Mouse (Mus musculus) kidney, postnatal 0 days (tissue): ENCODE measurements around the gene Ssxb6. TPM values are rescaled to one million over a fixed set of nuclear protein-coding genes. Genes with fewer than 3 reads are reported as not detected.
"Not testable (repeated sequence)": the region's sequence is repeated elsewhere in the genome, so short reads cannot be mapped to it uniquely, and the experiment has no call there.

ENCODE experiments used
- ATAC-seq: fragments of 200-750 bp; cut with Nextera tagmentation; replicated peaks from 2 replicates; pipeline ENCODE4 v1.8.0; 2017; ENCODE audit warnings: low read depth, moderate number of reproducible peaks, moderate TSS enrichment, moderate library complexity; ENCODE audit not compliant: low FRiP score
- DNase-seq: peaks from one replicate; pipeline ENCODE4 v3.0.0-alpha.2; 2016; ENCODE audit warnings: low spot score
- H3K27ac ChIP-seq: fragments of 300-500 bp; sonication (generic); 2 replicates; pipeline ENCODE4 v1.5.1; 2014; ENCODE audit warnings: mild to moderate bottlenecking
- H3K27me3 ChIP-seq: fragments of 300-500 bp; sonication (generic); 2 replicates; pipeline ENCODE4 v1.6.1; 2014; ENCODE audit warnings: low read length, mixed read lengths; ENCODE audit not compliant: insufficient read depth
- H3K36me3 ChIP-seq: fragments of 300-500 bp; sonication (generic); 2 replicates; pipeline ENCODE4 v1.6.1; 2014; ENCODE audit warnings: low read length, mixed read lengths; ENCODE audit not compliant: insufficient read depth
- H3K4me1 ChIP-seq: fragments of 300-500 bp; sonication (generic); replicated peaks from 2 replicates; pipeline ENCODE4 v1.6.1; 2014; ENCODE audit warnings: antibody characterized with exemption, low read length, mixed read lengths; ENCODE audit not compliant: insufficient read depth
- H3K4me2 ChIP-seq: fragments of 300-500 bp; sonication (generic); 2 replicates; pipeline ENCODE4 v1.6.1; 2014; ENCODE audit warnings: mild to moderate bottlenecking, low read length, moderate library complexity, mixed read lengths
- H3K4me3 ChIP-seq: fragments of 300-500 bp; sonication (generic); replicated peaks from 2 replicates; pipeline ENCODE4 v1.5.1; 2014; ENCODE audit warnings: low read depth, low read length
- H3K9ac ChIP-seq: fragments of 300-500 bp; sonication (generic); 2 replicates; pipeline ENCODE4 v1.6.1; 2014; ENCODE audit warnings: low read depth, low read length
- H3K9me3 ChIP-seq: fragments of 300-500 bp; sonication (generic); replicated peaks from 2 replicates; pipeline ENCODE4 v1.6.1; 2016; ENCODE audit warnings: low read length, inconsistent platforms, mixed read lengths
- CTCF ChIP-seq: IDR thresholded peaks from 2 replicates; pipeline ENCODE4 v1.5.1; 2016; ENCODE audit warnings: antibody characterized with exemption, low read depth, mild to moderate bottlenecking, moderate library complexity
- WGBS: fragments of 180-500 bp; shearing (Covaris S2); extraction: QIAGEN DNeasy Blood & Tissue Kit; methylation state at CpG from one replicate; pipeline ENCODE4 v1.1.7; 2014; 5-methylcytosine and 5-hydroxymethylcytosine counted together
- polyA plus RNA-seq: library from polyadenylated mRNA; unstranded; fragments of >200 nt; fragmentation: Nextera tagmentation; extraction: Ambion mirVana; gene quantifications from 2 replicates; pipeline ENCODE4 v1.2.1, GENCODE M21; 2015

Ssxb6 gene
- polyA plus RNA-seq = not detected in 2 replicates

DNA sequence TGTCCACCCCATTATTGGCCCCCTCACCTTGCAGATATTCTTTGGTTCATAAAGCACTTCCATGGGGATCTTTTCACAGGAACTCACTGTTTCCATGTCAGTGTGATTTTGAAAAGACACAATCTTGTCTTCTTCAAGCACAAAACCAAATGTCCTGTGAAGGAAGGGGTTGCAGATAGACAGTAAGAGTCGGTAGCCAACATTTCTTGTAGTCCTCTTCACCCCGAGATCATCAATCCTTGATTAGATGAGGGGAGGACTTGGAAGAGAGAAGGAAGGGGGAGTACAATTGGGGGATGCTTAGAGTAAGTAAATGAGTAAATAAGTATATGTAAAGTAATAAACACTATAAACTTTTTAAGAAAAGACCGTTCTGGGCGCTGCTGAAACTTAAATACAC lies at the start of gene Ssxb6:
TSS of gene Ssxb6 (minus strand) at position 101 of the 400 bp plus-strand sequence.
- H3K36me3 ChIP-seq, H3K9ac ChIP-seq, H3K27ac ChIP-seq, H3K4me2 ChIP-seq, H3K4me1 ChIP-seq, H3K27me3 ChIP-seq, H3K9me3 ChIP-seq, ATAC-seq, DNase-seq, H3K4me3 ChIP-seq: not testable (repeated sequence)
- 72% methylated on average over 4 of the region's 4 CpGs for WGBS

DNA sequence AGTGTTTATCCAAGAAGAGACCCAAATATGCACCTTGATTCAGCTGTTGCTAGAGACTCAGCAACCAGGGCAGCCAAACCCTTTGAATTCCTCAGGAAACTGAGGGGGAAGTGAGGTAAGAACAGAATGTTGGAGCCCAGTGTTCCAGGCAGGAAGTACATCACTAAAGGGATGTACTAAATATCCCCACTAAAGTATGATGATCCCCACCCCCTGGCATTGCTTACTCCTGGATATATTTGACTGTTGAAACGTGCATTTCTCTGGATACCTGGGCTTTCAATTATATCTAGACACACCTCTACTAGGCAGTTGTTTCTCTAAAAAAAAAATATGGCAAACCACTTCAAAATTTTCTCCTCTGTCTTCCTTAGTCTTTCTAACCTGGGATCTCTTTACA lies 43.7 kb upstream of the Ssxb6 start, which contains the start of gene Ssxb3:
TSS of gene Ssxb3 (minus strand) at position 101 of the 400 bp plus-strand sequence.
- not testable (repeated sequence) for ATAC-seq, H3K27ac ChIP-seq, H3K4me2 ChIP-seq, DNase-seq, H3K4me3 ChIP-seq, H3K4me1 ChIP-seq, H3K9ac ChIP-seq, H3K27me3 ChIP-seq, H3K9me3 ChIP-seq, H3K36me3 ChIP-seq
- WGBS = 31% methylated on average over 1 of the region's 1 CpGs

DNA sequence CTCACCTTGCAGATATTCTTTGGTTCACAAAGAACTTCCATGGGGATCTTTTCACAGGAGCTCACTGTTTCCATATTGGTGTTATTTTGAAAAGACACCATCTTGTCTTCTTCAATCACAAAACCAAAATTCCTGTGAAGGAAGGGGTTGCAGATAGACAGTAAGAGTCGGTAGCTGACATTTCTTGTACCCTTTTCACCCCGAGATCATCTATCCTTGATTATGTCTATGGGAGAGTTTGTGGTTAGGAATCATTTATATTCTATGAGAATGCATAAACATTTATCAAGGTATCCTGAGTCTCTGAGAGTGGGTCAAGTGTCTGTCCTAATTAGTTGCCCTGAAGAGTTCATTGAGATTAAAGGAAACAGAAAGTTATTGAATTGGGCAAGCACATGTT lies 23.2 kb downstream of the Ssxb6 start, which contains the start of gene Gm14459:
TSS of gene Gm14459 (minus strand) at position 101 of the 400 bp plus-strand sequence.
- H3K36me3 ChIP-seq = no peaks in the 10 kb centered on the region
- ATAC-seq (no peak), DNase-seq (no peak)
- no peaks in the 10 kb centered on the region for H3K9me3 ChIP-seq
- no peaks in the 10 kb centered on the region for H3K4me1 ChIP-seq
- H3K4me2 ChIP-seq = no peak within 1 kb of the TSS
- H3K27me3 ChIP-seq = no peaks in the 10 kb centered on the region
- 82% methylated on average over 2 of the region's 2 CpGs for WGBS
- no peak for TF ChIP-seq CTCF
- H3K27ac ChIP-seq = no peak within 1 kb of the TSS
- H3K4me3 ChIP-seq = no peak within 1 kb of the TSS
- no peak within 1 kb of the TSS for H3K9ac ChIP-seq

Other genes starting within 250 kb of the Ssxb6 start
- not detected in 2 replicates for gene Ssxb10, start 220.8 kb downstream of the Ssxb6 start, polyA plus RNA-seq
- gene Ssxb9, start 181.3 kb downstream of the Ssxb6 start, polyA plus RNA-seq = not detected in 2 replicates
- gene Ssxb1, start 134.9 kb downstream of the Ssxb6 start, polyA plus RNA-seq = not detected in 2 replicates
- not detected in 2 replicates for gene Ssxb2, start 86.5 kb downstream of the Ssxb6 start, polyA plus RNA-seq
- not detected in 2 replicates for gene Gm14459, start 23.3 kb downstream of the Ssxb6 start, polyA plus RNA-seq
- gene Ssxb3, start 43.6 kb upstream of the Ssxb6 start, polyA plus RNA-seq = not detected in 2 replicates
- not detected in 2 replicates for gene Ssxb8, start 142.6 kb upstream of the Ssxb6 start, polyA plus RNA-seq
- not detected in 2 replicates for gene Ssx9, start 200.2 kb upstream of the Ssxb6 start, polyA plus RNA-seq